ENCODE assay signal across 33 mouse cellular contexts in genomic region chr8:26731111-26731510, GRCm38 (mm10).
"Had no signal": no experiment of that assay in that cellular context is flagged by ENCODE, and none has a peak within 500 bp of the region (broad histone marks: within the 10 kb centered on the region; RNA-seq: fewer than 3 reads in every experiment).

No protein-coding gene starts in this region.

- H3K27me3 ChIP-seq: hindbrain, embryonic 12.5 days; hindbrain, embryonic 13.5 days; hindbrain, embryonic 15.5 days; intestine, embryonic 15.5 days; kidney, embryonic 15.5 days had no signal

- H3K4me3 ChIP-seq: heart, embryonic 13.5 days; heart, embryonic 15.5 days; hindbrain, embryonic 10.5 days; hindbrain, embryonic 12.5 days; hindbrain, embryonic 13.5 days; hindbrain, embryonic 15.5 days; intestine, embryonic 15.5 days; kidney, embryonic 15.5 days; layer of hippocampus, adult 2 months; left cerebral cortex, adult 2 months had no signal

- H3K27ac ChIP-seq: heart, embryonic 13.5 days; heart, embryonic 15.5 days; hindbrain, embryonic 10.5 days; hindbrain, embryonic 12.5 days; hindbrain, embryonic 13.5 days; hindbrain, embryonic 14.5 days; hindbrain, embryonic 15.5 days; hindbrain, postnatal 0 days; intestine, embryonic 15.5 days; kidney, embryonic 15.5 days; kidney, postnatal 0 days; layer of hippocampus, adult 2 months; left cerebral cortex, adult 2 months had no signal

- H3K36me3 ChIP-seq: heart, embryonic 13.5 days; heart, embryonic 15.5 days; hindbrain, embryonic 10.5 days; hindbrain, embryonic 12.5 days; hindbrain, embryonic 13.5 days; hindbrain, embryonic 15.5 days; intestine, embryonic 15.5 days; kidney, embryonic 15.5 days had no signal

- H3K4me2 ChIP-seq: heart, embryonic 13.5 days; heart, embryonic 15.5 days; hindbrain, embryonic 12.5 days; hindbrain, embryonic 13.5 days; hindbrain, embryonic 14.5 days; hindbrain, embryonic 15.5 days; intestine, embryonic 15.5 days; kidney, embryonic 15.5 days had no signal

- H3K4me1 ChIP-seq: heart, embryonic 13.5 days; heart, embryonic 15.5 days; hindbrain, embryonic 10.5 days; hindbrain, embryonic 12.5 days; hindbrain, embryonic 13.5 days; hindbrain, embryonic 15.5 days; intestine, embryonic 15.5 days; kidney, embryonic 15.5 days had no signal

- H3K9ac ChIP-seq: heart, embryonic 13.5 days; heart, embryonic 15.5 days; hindbrain, embryonic 12.5 days; hindbrain, embryonic 13.5 days; hindbrain, embryonic 14.5 days; hindbrain, embryonic 15.5 days; intestine, embryonic 15.5 days; kidney, embryonic 15.5 days had no signal

- ATAC-seq: hindbrain, embryonic 16.5 days; hindbrain, postnatal 0 days; inflammation-experienced regulatory T-cells, adult 6 months; intestine, embryonic 15.5 days; intestine, embryonic 16.5 days; intestine, postnatal 0 days had no signal

- H3K9me3 ChIP-seq: heart, embryonic 13.5 days; heart, embryonic 15.5 days; hindbrain, embryonic 10.5 days; hindbrain, embryonic 12.5 days; hindbrain, embryonic 13.5 days; hindbrain, embryonic 15.5 days; intestine, embryonic 15.5 days; kidney, embryonic 15.5 days had no signal

- DNase-seq: heart, postnatal 10 days; heart, postnatal 14 days; heart, postnatal 36 days; heart, postnatal 4 days; kidney, adult 11 months; kidney, adult 18-20 months; kidney, adult 2 months; kidney, adult 8-10 months; kidney, adult 9 months; kidney, postnatal 10 days; kidney, postnatal 14 days; kidney, postnatal 25 days; kidney, postnatal 36 days; kidney, postnatal 4 days; layer of hippocampus, adult 9-11 months; layer of hippocampus, postnatal 36 days had no signal
